Mouse (Mus musculus): ENCODE data around the gene Fut2.
A peak's percentile ranks its signal among the peaks of the same experiment; 100 is the strongest.

Gene Fut2

DNA sequence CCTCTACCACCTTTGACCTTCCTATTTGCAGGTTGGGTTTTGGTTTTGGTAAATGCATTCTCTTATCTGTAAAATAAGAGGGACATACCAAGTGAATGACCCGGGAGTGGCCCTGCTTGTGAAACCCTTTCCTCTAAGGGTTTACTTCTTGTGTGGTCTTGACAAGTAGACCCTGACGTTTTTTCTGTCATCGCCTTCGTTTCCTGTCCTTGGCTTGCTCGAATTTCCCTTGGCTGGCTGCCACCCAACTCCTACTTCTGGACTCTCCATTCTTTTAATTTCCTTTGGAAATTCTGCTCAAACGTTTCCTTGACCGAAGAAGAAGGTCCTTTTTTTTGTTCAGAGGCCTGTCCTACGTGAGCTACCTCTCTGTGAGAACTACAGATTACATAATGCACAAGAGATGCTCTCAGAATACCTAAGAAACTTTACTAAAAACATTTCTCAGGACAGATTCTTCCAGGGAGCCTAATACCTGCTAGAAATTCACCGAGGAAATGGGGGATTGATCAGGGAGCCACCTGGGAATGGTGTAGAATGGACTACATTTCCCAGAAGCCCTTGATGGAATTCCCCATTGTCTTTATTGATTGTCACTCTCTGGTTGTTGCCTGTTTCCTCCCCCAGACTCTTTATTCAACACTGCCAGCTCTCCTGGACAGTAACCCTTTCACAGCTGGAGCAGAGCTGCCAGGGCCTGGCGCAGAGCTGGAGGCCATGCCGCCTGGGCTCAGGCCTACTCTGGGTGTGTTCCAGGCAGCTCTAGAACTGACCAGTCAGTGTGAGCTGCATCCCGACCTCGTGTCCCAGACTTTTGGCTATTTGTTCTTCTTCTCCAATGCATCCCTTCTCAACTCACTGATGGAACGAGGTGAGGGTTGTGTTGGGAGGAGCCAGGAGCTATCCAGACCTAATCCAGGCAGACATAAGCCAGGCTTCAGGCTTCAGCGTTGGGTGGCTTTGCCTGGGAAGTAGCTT lies 30.2 kb downstream of the Fut2 start:
- DNase-seq, result no peak

DNA sequence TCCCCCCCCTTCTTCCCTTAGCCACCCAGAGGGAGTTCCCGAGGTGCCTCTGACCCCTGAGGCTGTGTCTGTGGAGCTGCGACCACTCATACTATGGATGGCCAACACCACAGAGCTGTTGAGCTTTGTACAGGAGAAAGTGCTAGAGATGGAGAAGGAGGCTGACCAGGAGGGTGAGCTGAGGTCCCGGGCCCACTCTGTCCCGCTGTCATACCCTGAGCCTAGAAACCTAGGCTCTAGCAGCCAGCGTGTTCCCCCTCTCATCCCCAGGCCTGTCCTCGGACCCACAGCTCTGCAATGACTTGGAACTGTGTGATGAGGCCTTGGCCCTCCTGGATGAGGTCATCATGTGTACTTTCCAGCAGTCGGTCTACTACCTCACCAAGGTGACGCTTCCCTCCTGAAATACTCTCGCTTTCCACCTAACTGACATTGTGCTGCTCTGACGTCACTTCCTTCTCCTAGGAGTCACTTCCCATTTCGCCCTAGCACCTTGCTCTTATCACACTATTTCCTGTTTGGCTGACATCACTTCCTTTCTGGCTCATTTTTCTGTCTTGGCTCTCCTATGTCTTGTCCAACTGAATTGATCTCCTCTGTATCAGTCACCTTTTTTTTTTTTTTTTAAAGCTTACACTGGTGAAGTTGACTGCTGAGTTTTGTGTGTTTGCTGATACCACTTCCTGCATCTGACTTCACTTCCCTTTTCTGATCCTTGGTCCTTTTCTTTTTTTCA lies 31.1 kb downstream of the Fut2 start:
- no peak for DNase-seq

DNA sequence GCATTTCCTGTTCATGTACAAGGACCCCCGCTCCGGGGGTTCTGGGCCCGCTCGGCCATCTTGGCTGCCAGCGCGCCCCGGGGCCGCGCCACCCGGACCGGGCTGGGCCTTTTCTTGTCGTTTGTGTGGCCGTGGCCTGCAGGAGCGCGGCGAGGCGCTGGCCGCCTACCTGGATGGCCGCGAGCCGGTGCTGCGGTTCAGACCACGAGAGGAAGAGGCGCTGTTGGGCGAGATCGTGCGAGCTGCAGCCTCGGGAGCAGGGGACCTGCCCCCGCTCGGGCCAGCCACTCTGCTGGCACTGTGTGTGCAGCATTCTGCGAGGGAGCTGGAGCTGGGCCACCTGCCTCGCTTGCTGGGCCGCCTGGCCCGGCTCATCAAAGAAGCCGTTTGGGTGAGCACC lies 33.7 kb downstream of the Fut2 start:
- peak; percentile 69 to 74 for DNase-seq

DNA sequence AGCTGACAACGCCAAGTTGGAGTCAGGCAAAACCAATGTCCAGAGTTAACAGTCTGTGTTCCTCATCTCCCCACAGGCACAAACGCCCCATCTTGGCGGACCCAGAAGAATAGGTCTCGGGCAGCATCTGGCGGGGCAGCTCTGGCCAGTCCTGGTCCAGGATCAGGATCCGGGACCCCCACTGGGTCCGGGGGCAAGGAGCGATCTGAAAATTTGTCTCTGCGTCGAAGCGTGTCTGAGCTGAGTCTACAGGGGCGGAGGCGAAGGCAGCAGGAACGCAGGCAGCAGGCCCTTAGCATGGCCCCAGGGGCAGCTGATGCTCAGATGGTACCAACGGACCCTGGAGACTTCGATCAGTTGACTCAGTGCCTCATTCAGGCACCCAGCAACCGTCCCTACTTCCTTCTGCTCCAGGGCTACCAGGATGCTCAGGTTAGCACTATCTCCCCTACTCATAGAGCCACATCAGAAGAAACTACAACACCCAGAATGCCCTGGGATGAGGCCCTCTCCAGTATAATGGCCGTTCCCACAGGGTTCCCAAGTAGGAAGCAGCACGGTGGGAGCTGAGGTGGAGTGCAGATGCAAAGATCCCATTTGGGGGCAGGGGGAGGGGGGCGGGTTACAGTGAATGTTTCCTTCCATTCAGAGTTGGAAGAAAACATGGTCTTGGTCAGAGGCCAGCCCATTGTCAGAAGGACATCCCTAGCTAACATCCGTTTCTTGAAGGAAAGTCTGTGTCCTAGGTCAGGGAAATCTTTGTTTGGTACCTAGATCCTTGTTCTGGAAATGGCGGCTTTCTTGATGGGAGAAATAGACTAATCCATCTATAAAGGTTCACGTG lies 35.9 kb downstream of the Fut2 start:
- DNase-seq, result no peak

DNA sequence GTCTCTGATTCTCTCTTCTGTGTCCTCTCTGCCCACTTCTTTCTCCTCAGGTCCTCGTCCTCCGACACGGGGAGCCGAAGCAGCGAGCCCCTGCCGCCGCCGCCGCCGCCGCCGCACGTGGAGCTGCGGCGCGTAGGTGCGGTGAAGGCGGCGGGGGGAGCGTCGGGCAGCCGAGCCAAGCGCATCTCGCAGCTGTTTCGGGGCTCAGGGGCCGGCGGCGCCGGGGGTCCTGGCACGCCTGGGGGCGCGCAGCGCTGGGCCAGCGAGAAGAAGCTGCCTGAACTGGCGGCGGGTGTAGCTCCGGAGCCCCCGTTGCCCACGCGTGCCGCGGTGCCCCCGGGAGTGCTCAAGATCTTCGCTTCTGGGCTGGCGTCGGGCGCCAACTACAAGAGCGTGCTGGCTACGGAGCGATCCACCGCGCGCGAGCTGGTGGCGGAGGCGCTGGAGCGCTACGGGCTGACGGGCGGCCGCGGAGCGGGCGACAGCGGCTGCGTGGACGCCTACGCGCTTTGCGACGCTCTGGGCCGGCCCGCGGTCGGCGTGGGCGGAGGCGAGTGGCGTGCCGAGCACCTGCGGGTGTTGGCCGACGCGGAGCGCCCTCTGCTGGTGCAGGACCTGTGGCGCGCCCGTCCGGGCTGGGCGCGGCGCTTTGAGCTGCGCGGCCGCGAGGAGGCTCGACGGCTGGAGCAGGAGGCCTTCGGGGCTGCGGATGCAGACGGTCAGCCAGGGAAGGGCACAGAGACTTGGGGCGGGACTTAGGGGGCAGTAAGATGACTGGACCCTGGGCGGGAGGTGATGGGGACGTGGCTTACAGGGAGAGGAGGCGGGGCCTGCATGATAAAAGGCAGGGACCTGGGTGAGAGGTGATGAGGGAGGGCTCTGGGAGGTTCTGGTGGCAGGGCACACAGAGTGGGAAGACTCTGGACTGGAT lies 37.6 kb downstream of the Fut2 start:
- peak; percentile 94 to 96 for DNase-seq

DNA sequence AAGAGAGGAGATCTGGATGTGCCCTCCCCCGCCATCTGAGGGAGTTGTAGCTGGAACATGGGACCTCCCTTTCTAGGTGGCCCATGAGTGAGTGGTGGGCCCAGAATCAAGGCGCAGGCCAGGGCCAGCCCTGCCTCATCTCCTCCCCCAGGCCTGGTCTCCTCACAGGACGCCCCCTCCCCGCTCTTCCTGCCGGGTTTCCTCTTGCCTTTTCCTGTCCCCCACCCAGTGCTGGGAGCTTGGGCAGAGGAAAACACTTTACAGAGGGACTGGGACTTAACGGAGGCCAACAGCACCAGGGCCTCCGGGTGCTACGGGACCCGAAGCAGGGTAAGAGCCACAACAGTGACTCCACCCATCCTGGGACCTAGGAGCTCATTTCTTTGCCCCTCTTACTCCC lies 38.9 kb downstream of the Fut2 start, which contains the start of gene Rasip1:
Gene Rasip1 (plus strand): TSS at position 228 of the 400 bp plus-strand sequence.
- DNase-seq, result no peak

DNA sequence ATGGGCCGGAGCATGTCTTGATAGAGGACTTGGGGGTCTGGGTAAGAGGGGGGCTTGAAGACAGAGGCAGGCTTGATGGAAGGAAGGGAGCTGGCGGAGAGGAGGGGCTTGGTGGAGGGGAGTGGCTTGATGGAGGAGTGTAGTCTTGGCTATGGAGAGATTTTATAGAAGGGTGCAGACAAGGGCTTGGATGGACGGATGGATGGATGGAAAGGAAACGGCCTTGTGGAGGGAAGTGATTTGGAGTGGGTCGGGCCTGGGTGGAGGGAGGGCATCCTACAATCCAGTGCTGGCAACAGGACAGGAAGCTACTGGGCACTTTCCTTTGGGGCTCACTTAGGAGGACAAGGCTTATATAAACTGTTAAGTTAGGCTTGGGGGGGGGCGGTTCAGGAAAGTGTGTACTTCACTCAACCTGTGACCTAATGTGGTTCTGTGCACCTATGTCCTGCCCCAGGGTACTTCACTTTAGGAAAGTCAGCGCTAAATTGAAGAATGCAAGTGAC lies 39.6 kb downstream of the Fut2 start:
- DNase-seq, result no peak

DNA sequence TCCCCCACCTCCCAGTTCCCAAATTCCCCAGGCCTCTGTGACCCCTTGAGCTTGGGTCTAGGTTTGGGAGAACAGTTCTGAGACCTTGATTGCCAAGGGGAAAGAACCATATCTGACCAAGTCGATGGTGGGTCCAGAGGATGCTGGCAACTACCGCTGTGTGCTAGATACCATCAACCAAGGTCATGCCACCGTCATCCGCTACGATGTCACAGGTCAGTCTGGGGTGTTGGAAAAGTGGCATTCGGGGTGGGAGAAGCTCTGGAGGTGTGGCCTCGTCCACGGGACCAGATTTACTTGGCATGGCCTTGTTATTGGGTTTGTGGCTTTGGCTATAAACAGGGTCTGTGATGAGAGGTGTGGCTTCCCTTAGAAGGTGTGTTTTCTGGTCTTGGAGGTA lies 40.7 kb downstream of the Fut2 start:
- DNase-seq, result no peak

DNA sequence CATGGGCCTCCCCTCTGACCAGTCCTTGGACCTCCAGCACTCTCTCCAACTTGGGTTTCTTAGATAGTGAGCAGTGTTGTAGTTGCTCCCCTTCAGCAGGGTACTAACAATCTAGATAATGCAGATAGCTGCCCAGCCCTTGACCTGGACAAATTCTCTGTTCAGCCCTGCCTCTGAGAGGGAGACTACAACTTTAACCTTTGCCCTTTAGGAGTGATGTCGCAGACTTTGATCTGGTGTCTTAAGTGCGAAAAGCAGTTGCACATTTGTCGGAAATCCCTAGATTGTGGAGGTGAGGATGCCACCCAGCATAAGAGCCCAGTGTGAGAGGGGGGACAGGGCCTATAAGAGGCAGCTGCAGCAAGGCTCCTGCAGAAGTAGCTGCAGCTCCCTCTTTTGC lies 41.5 kb downstream of the Fut2 start:
- no peak for DNase-seq

DNA sequence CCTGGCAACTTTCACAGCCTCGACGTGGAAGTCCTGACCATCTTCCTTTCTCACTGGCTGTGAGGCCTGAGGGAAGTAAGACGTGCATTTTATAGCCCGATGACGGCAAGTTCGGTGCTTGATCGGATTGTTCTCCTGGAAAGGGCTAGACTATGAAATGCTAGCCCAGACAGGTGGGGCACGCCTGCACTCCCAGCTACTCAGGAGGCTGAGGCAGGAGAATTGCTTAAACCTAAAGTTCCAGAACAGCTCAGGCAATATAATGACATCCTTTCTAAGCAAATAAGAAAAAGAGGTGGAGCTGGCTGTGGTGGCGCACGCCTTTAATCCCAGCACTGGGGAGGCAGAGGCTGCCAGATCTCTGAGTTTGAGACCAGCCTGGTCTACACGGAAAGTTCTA lies 42.7 kb downstream of the Fut2 start:
- DNase-seq, result no peak

DNA sequence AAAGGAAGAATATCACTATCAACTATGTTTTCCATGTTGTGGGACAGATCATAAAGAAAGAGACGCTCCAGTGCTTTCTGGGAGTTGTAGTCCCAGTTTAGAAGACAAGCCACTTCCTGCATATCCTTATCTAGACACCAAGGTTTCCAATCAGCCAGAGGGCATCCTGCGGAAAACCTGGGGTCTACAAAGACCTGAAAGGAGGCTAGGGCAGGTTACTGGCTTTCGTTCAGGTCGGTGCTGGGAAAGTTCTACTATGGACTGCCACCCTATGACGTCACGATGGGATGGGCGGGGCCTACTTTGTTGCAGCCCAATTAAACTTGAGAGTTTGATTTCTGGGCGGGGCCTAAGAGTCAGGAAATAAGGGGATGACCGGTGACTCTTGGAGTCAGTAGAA lies 44.8 kb downstream of the Fut2 start, which contains the start of gene Izumo1:
Gene Izumo1 (plus strand): TSS at position 369 of the 400 bp plus-strand sequence.
- no peak for DNase-seq

DNA sequence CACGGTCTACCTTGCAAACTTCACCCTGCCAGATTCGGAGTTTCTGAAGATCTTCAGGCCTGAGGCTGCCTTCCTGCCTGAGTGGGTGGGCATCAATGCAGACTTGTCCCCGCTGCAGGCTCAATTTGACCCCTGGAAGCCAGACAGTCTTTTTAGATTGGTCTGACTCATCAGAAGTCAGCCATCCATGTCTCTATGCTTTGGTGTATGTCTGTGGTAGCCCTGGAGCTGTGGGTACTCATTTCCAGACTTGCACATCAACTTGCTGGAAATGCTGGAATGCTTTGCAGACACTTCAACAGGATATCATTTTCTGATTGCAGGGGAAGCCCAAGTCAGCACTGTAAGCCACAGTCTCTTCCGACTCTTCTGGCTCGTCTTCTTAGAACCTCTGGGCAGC lies 46.6 kb downstream of the Fut2 start:
- DNase-seq, result no peak

DNA sequence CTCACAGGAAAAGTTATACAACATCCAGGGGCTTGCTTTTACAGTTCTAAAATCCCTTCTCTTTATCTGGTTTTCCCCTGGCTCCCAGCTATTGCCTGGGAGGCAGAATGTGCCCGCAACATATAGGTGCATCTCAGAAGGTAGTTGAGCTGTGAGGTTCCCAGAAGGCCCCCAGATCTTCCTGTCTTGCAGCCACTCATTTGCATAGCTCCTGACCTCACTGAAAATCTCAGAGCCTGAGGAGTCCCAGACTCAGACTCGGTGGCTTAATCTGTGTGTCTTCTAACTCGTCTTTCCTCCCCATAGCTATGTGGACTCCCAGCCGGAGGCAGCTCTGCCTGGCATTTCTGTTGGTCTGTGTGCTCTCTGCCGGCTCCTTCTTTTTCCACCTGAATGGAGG lies 47.9 kb downstream of the Fut2 start:
- no peak for DNase-seq

DNA sequence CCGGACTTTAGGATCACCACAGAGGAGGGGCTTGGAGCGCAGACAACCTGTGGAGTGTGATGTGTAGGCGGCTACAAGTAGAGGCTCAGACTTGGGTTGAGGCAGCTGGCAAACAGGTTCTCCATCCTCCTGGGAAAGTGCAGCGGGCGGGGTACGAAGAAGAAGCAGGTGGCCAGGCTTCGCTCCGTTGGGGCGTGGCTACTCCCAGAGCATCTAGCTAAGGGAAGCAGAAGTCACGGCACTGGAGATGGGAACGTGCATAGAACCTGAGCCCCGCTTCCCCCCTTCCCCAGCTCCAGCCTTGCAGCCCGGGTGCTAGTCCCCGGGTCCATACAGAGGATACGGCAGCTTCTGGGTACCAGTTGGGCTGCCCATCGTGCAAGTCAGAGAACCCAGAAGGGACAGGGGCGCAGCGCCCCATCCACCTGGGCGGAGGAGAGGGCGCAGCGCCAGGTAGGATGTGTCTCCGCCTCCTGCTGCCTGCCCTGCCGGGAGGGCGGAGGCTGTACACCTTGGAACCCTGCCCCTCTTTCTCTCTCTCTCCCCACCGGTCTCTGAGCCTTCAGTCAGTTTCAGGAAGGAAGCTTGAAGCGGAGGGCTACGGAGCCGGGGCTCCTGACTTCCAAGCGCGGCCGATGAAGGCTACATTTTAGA lies 49.0 kb downstream of the Fut2 start, which contains the start of gene Fut1:
Gene Fut1 (plus strand): TSS at position 248 of the 654 bp plus-strand sequence.
- peak in 1 of 2 experiments; percentile 38 for DNase-seq

DNA sequence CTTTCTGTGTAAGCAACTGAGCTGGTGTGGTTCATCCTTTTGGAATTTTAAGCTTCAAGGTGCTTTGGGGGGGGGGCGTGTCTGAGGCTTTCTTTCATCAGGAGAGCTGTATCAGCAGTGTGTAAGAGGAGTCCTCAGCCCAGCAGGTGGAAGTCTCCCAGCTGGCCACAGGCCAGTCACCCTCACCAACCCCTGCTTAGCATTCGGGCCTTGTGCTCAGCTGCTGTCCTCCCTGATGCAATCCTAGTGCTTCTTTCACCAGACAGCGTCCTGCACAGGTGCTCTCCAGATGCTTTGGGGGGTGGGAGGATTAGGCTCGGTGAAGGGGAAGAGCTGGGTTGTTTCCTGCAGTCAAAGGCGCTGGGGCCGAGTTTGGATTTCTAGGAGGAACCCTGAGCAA lies 49.9 kb downstream of the Fut2 start:
- DNase-seq, result no peak

DNA sequence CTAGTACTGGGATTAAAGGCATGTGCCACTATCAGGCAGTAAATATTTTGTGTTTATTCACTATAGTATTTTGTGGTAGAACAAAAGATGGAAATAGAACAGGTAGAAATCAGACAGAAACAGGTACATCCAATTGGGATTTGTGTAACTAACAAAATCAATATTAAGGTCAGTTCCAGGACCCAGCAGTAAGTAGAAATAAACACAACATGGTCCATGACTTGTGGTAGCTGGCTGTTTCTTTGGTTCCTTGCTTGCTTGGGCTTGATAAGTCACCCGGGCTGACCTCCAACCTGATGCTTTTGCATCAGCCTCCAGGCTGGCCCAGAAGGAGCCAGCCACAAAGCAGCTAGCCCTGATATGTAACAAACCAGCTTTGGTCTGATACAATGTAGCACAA lies 56.7 kb downstream of the Fut2 start:
- no peak for DNase-seq

DNA sequence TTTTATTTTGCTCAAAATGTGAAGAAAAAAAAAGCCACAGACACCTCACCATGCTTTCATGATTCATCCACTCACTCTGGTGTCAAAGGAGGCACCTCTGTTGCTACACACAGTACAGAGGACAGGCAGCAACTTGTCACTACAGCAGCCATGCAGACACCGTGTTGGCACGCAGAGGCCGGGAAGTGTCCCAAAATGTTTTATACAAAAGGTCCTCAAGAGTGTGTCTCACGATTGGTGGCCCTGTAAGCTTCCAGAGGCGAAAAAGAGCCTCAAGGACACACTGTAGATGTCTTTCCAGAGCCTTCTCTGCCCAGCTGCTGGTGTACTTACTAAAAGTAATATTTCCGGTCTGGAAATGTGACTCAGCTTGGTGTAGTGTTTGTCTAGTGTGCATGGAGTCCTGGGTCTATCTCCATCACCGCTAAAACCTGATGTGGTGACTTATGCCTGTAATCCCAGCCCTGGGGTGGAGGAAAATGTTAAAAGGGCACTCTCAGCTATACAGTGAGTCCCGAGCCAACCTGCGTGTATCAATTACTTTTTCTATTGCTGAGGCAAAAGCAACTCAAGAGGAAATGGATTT lies 60.4 kb downstream of the Fut2 start:
- no peak for DNase-seq

DNA sequence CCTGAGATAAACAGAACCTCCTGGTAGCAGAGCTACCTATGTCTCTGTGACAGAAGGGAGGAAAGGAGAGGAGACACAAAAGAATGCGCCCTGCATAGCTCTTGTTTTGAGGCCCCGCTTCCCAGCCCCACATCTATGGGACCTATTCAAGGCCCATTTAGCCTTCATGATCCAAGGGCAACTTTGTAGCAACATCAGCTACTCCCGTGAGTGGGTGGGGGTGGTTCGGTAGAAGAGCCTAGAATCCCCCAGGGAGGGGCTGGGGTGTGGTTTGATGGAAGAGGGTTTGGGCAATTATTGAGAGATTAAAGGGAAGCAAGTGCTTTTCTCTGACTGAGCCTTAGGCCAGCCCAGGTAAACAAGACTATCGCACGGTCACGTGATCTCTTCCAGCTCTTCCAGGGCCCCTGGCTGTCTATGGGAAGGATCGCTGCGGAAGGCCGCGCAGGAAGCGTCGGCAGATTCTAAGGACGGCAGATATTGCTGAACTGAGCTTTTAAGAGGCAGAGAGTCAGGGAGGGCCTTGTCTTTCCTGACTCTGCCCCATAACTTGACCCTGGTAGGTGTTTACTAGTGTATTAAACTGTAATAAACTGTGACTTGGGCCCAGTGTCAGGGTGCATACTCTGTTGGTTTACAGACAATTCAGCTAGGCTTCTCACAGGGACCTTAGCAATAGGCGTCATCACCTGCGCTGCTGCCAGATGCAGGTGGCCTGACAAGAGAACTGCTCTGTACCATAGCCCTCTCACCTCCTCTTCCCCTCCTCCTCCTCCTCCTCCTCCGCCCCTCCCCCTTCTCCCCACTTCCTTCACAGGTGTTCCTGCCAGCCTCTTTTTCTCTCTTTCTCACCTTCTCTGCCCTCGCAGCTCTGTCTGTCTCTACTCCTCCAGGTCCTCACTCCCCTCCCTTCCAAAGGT lies 67.0 kb downstream of the Fut2 start:
- DNase-seq, result no peak

All from cerebellum, postnatal 36 days (tissue).